In genomic region chr6:131367101-131367500, GRCm38 (mm10) we compare ENCODE assay signal across 9 mouse cellular contexts. TPM values are rescaled to one million over a fixed set of nuclear protein-coding genes. Genes with fewer than 3 reads are reported as not detected.
DNase-seq lines count a peak whose midpoint lies in the region; ATAC-seq and TF ChIP-seq lines count a peak whose summit lies in the region.
"Had no signal": no experiment of that assay in that cellular context is flagged by ENCODE, and none has a peak within 500 bp of the region (broad histone marks: within the 10 kb centered on the region; RNA-seq: fewer than 3 reads in every experiment).

No protein-coding gene starts in this region.

- H3K9me3 ChIP-seq in heart, embryonic 10.5 days = no peaks in the 10 kb centered on the region
- no peaks in the 10 kb centered on the region for H3K9me3 ChIP-seq in kidney, postnatal 0 days (replicated peaks; ENCODE audit: low read length)
- H3K9me3 ChIP-seq: neural tube, embryonic 12.5 days had no signal

- WGBS in heart, embryonic 10.5 days = 52% methylated on average over 4 of the region's 4 CpGs
- WGBS in kidney, postnatal 0 days = 36% methylated on average over 4 of the region's 4 CpGs

- DNase-seq in heart, adult 18-20 months = peak; percentile 42 to 48
- DNase-seq in heart, embryonic 10.5 days (ENCODE audit: low spot score) = no peak
- peak; percentile 46 to 49 for DNase-seq in right cerebral cortex, postnatal 10 days (ENCODE audit: low spot score in 2 of 2)
- no peak for DNase-seq in right cerebral cortex, postnatal 4 days
- peak; percentile 77 for DNase-seq in kidney, postnatal 0 days (ENCODE audit: low spot score)

- no peak overlapping the region for H3K4me2 ChIP-seq in kidney, postnatal 0 days (ENCODE audit: low read length)
- H3K4me2 ChIP-seq: neural tube, embryonic 12.5 days had no signal

- ATAC-seq in common myeloid progenitor, adult 5-6 weeks (replicated peaks; ENCODE audit: low read depth, poor library complexity, severe bottlenecking) = peak; percentile 73
- 0 out of 2 replicates have a peak, but pooled peaks have one; percentile 34 for ATAC-seq in kidney, postnatal 0 days (replicated peaks; ENCODE audit: low FRiP score, low read depth)
- 0 out of 2 replicates have a peak, but pooled peaks have one; percentile 42 for ATAC-seq in neutrophil, adult 5-6 weeks (ENCODE audit: extremely low read depth, insufficient number of reproducible peaks, low FRiP score, poor library complexity, severe bottlenecking)
- no peak; the same call in 1 of the 2 replicates for ATAC-seq in monocyte, adult 5-6 weeks (replicated peaks; ENCODE audit: insufficient number of reproducible peaks, low FRiP score, low TSS enrichment, poor library complexity, severe bottlenecking)

- no peak overlapping the region for H3K27ac ChIP-seq in heart, embryonic 10.5 days
- no peak overlapping the region for H3K27ac ChIP-seq in kidney, postnatal 0 days
- H3K27ac ChIP-seq: neural tube, embryonic 12.5 days had no signal

- peak; percentile 73 for TF ChIP-seq CTCF in kidney, postnatal 0 days (IDR thresholded peaks at IDR 0.05; ENCODE audit: low read depth)

- H3K36me3 ChIP-seq in heart, embryonic 10.5 days = peaks cover 68% of the 10 kb centered on the region
- H3K36me3 ChIP-seq in kidney, postnatal 0 days (ENCODE audit: insufficient read depth, low read length) = peaks cover 21% of the 10 kb centered on the region

- H3K4me3 ChIP-seq in heart, embryonic 10.5 days = no peak overlapping the region
- no peak overlapping the region for H3K4me3 ChIP-seq in kidney, postnatal 0 days (replicated peaks; ENCODE audit: low read depth, low read length)
- H3K4me3 ChIP-seq: neural tube, embryonic 12.5 days had no signal

- H3K4me1 ChIP-seq in heart, embryonic 10.5 days = no peaks in the 10 kb centered on the region
- H3K4me1 ChIP-seq in kidney, postnatal 0 days (replicated peaks; ENCODE audit: insufficient read depth, low read length) = 0 out of 2 replicates have a peak, but pooled peaks cover 4% of the 10 kb centered on the region
- H3K4me1 ChIP-seq: neural tube, embryonic 12.5 days had no signal

- H3K27me3 ChIP-seq in heart, embryonic 10.5 days (ENCODE audit: insufficient read depth, poor library complexity, severe bottlenecking) = no peaks in the 10 kb centered on the region
- no peaks in the 10 kb centered on the region for H3K27me3 ChIP-seq in kidney, postnatal 0 days (ENCODE audit: insufficient read depth, low read length)
- H3K27me3 ChIP-seq: neural tube, embryonic 12.5 days had no signal

- no peak overlapping the region for H3K9ac ChIP-seq in kidney, postnatal 0 days (ENCODE audit: low read depth, low read length)
- H3K9ac ChIP-seq: neural tube, embryonic 12.5 days had no signal

RNA-seq across cellular contexts. Expression of gene Styk1, which starts 13.7 kb away (rescaled TPM):
- under 1 TPM; 0.30 to 0.41 TPM for total RNA-seq in heart, adult 18-20 months (2021)
- 0.60 and 1.0 TPM in 2 replicates for polyA plus RNA-seq in heart, embryonic 10.5 days (2016; fragmentation: Nextera tagmentation; extraction: Ambion mirVana)
- total RNA-seq in common myeloid progenitor, adult 5-6 weeks (2017) = 0.09 and 0.29 TPM in 2 replicates
- 3.2 and 3.6 TPM in 2 replicates for polyA plus RNA-seq in kidney, postnatal 0 days (2015; fragmentation: Nextera tagmentation; extraction: Ambion mirVana)
- total RNA-seq in neutrophil, adult 5-6 weeks (2017) = 0.25 and 0.47 TPM in 2 replicates
- total RNA-seq in monocyte, adult 5-6 weeks (2017) = 23.5 to 95.8 TPM (median 33.3 TPM) in 3 replicates

RNA-seq across cellular contexts. Expression of gene Ybx3, which starts 21.2 kb away (rescaled TPM):
- 100 to 1,000 TPM; 209 to 231 TPM for total RNA-seq in heart, adult 18-20 months (2021)
- polyA plus RNA-seq in heart, embryonic 10.5 days (2016; fragmentation: Nextera tagmentation; extraction: Ambion mirVana) = 37.6 and 48.9 TPM in 2 replicates
- total RNA-seq in common myeloid progenitor, adult 5-6 weeks (2017) = 642 and 683 TPM in 2 replicates
- polyA plus RNA-seq in kidney, postnatal 0 days (2015; fragmentation: Nextera tagmentation; extraction: Ambion mirVana) = 51.5 and 65.9 TPM in 2 replicates
- 42.6 and 46.3 TPM in 2 replicates for total RNA-seq in neutrophil, adult 5-6 weeks (2017)
- 98.2 to 174 TPM (median 134 TPM) in 3 replicates for total RNA-seq in monocyte, adult 5-6 weeks (2017)

Comparison
In these comparisons a context has a peak if more than half of its experiments do, and no peak if none do; other contexts are left out.
1. DNase-seq: peak in heart, adult 18-20 months (2 of 2), right cerebral cortex, postnatal 10 days (2 of 2) and kidney, postnatal 0 days (single experiment); none in heart, embryonic 10.5 days (single experiment) and right cerebral cortex, postnatal 4 days (single experiment).
2. RNA of gene Styk1, which starts 13.7 kb away (total RNA-seq): 23.5 to 95.8 TPM in monocyte, adult 5-6 weeks; 0.25 to 0.47 TPM in neutrophil, adult 5-6 weeks, 0.30 to 0.41 TPM in heart, adult 18-20 months and 0.09 to 0.29 TPM in common myeloid progenitor, adult 5-6 weeks; every median in the first group is over 10 times any median in the second.